Mouse (Mus musculus) forebrain, embryonic 11.5 days (tissue): ENCODE results near the gene Arpc4. TPM values are rescaled to one million over a fixed set of nuclear protein-coding genes. Genes with fewer than 3 reads are reported as not detected.

Experiments
- ATAC-seq: fragments of 200-750 bp; cut with Nextera tagmentation; replicated peaks from 2 replicates; pipeline ENCODE4 v1.8.0; 2017; ENCODE audit warnings: moderate TSS enrichment; ENCODE audit not compliant: low FRiP score
- DNase-seq: peaks from one replicate; pipeline ENCODE4 v3.0.0-alpha.2; 2017; ENCODE audit warnings: low spot score
- H3K27ac ChIP-seq: fragments of 300-500 bp; sonication (generic); 2 replicates; pipeline ENCODE4 v1.5.1; 2014; ENCODE audit warnings: low read depth, low read length
- H3K27me3 ChIP-seq: fragments of 300-500 bp; sonication (generic); 2 replicates; pipeline ENCODE4 v1.6.1; 2014; ENCODE audit warnings: mild to moderate bottlenecking, low read length, mixed read lengths; ENCODE audit not compliant: control insufficient read depth, insufficient read depth
- H3K36me3 ChIP-seq: fragments of 300-500 bp; sonication (generic); 2 replicates; pipeline ENCODE4 v1.6.1; 2014; ENCODE audit warnings: mild to moderate bottlenecking, low read length, moderate library complexity, mixed read lengths; ENCODE audit not compliant: control insufficient read depth, insufficient read depth
- H3K4me1 ChIP-seq: fragments of 300-500 bp; sonication (generic); replicated peaks from 2 replicates; pipeline ENCODE4 v1.6.1; 2014; ENCODE audit warnings: low read length, mixed read lengths; ENCODE audit not compliant: control insufficient read depth, insufficient read depth
- H3K4me2 ChIP-seq: fragments of 300-500 bp; sonication (generic); 2 replicates; pipeline ENCODE4 v1.6.1; 2014; ENCODE audit warnings: low read depth, mild to moderate bottlenecking, low read length, moderate library complexity, mixed read lengths; ENCODE audit not compliant: severe bottlenecking
- H3K4me3 ChIP-seq: fragments of 300-500 bp; sonication (generic); 2 replicates; pipeline ENCODE4 v1.5.1; 2014; ENCODE audit warnings: low read depth, low read length
- H3K9ac ChIP-seq: fragments of 300-500 bp; sonication (generic); 2 replicates; pipeline ENCODE4 v1.6.1; 2014; ENCODE audit warnings: low read length
- H3K9me3 ChIP-seq: fragments of 300-500 bp; sonication (generic); 2 replicates; pipeline ENCODE4 v1.6.1; 2016; ENCODE audit warnings: low read length, mixed read lengths; ENCODE audit not compliant: control insufficient read depth
- WGBS: fragments of 180-500 bp; shearing (Covaris S2); extraction: QIAGEN DNeasy Blood & Tissue Kit; methylation state at CpG from one replicate; pipeline ENCODE4 v1.1.7; 2014; 5-methylcytosine and 5-hydroxymethylcytosine counted together
- polyA plus RNA-seq: library from polyadenylated mRNA; unstranded; fragments of >200 nt; fragmentation: Nextera tagmentation; extraction: Ambion mirVana; gene quantifications from 2 replicates; pipeline ENCODE4 v1.2.1, GENCODE M21; 2014

Gene Arpc4
- polyA plus RNA-seq, 1 experiment from 2014 or later = 180 TPM

- WGBS = 73% methylated on average over 3 of the region's 3 CpGs
- no peak for ATAC-seq
- H3K9me3 ChIP-seq = no peaks in the 10 kb centered on the region
- no peak overlapping the region for H3K4me2 ChIP-seq
- no peaks in the 10 kb centered on the region for H3K27me3 ChIP-seq
- no peaks in the 10 kb centered on the region for H3K4me1 ChIP-seq
- no peak for DNase-seq
- no peak overlapping the region for H3K9ac ChIP-seq
- no peaks in the 10 kb centered on the region for H3K36me3 ChIP-seq
- H3K27ac ChIP-seq = no peak overlapping the region
- H3K4me3 ChIP-seq = no peak overlapping the region
Measured at GRCm38 (mm10) chr6:113352820-113353219, 25.1 kb upstream of the Arpc4 start.

DNA sequence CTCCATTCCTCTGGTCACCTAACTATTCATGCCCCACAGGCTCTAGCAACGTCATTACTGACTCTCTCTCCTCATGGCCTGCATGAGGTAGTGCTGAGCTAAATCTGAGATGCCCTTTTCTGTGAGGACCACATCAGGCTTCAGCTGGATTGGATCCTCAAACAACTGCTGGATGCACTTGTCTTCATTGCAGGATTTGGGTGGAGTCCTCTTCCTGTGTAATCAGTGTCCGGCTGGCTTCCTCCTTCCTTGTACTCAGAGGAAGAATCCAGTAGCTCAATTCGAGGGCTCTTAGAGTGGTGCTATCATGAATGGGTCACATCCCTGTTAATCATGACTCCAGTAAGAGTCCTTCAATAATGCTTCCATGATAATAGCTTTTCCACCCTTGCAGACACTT, 24.2 kb upstream of the Arpc4 start:
- Histone ChIP-seq H3K36me3 (no peaks in the 10 kb centered on the region), H3K9me3 (no peaks in the 10 kb centered on the region), H3K4me2 (no peak overlapping the region), H3K27ac (no peak overlapping the region), H3K4me3 (no peak overlapping the region), H3K27me3 (no peaks in the 10 kb centered on the region), H3K4me1 (no peaks in the 10 kb centered on the region), H3K9ac (no peak overlapping the region)
- WGBS = 82% methylated on average over 3 of the region's 3 CpGs
- DNase-seq = no peak
- ATAC-seq = no peak

GRCm38 (mm10) chr6:113361476-113361875, 16.4 kb upstream of the Arpc4 start:
- no peak overlapping the region for H3K27ac ChIP-seq
- H3K9ac ChIP-seq = no peak overlapping the region
- H3K36me3 ChIP-seq = no peaks in the 10 kb centered on the region
- ATAC-seq (no peak), DNase-seq (no peak)
- no peak overlapping the region for H3K4me2 ChIP-seq
- no peak overlapping the region for H3K4me3 ChIP-seq
- WGBS = 73% methylated on average over 4 of the region's 4 CpGs
- H3K4me1 ChIP-seq = no peaks in the 10 kb centered on the region
- H3K27me3 ChIP-seq = no peaks in the 10 kb centered on the region
- no peaks in the 10 kb centered on the region for H3K9me3 ChIP-seq

GRCm38 (mm10) chr6:113362241-113362640, 15.7 kb upstream of the Arpc4 start:
- Histone ChIP-seq H3K4me1 (no peaks in the 10 kb centered on the region), H3K4me2 (no peak overlapping the region), H3K9ac (no peak overlapping the region), H3K27me3 (no peaks in the 10 kb centered on the region), H3K4me3 (no peak overlapping the region), H3K27ac (no peak overlapping the region), H3K9me3 (no peaks in the 10 kb centered on the region), H3K36me3 (no peaks in the 10 kb centered on the region)
- 90% methylated on average over 1 of the region's 1 CpGs for WGBS
- DNase-seq = no peak
- ATAC-seq = no peak

GRCm38 (mm10) chr6:113364518-113365135, 13.3 kb upstream of the Arpc4 start:
- ATAC-seq = no peak
- H3K9ac ChIP-seq = no peak overlapping the region
- WGBS = 71% methylated on average over 8 of the region's 8 CpGs
- H3K36me3 ChIP-seq = peaks cover 5% of the 10 kb centered on the region; the same call in 1 of the 2 replicates
- no peak overlapping the region for H3K4me2 ChIP-seq
- H3K27me3 ChIP-seq = no peaks in the 10 kb centered on the region
- no peak overlapping the region for H3K4me3 ChIP-seq
- no peaks in the 10 kb centered on the region for H3K9me3 ChIP-seq
- DNase-seq = no peak
- H3K27ac ChIP-seq = no peak overlapping the region
- no peaks in the 10 kb centered on the region for H3K4me1 ChIP-seq

- no peak overlapping the region for H3K4me2 ChIP-seq
- no peak overlapping the region for H3K4me3 ChIP-seq
- H3K27ac ChIP-seq = no peak overlapping the region
- no peaks in the 10 kb centered on the region for H3K27me3 ChIP-seq
- H3K9ac ChIP-seq = no peak overlapping the region
- DNase-seq = no peak
- H3K4me1 ChIP-seq = no peaks in the 10 kb centered on the region
- peaks cover 8% of the 10 kb centered on the region; the same call in 1 of the 2 replicates for H3K36me3 ChIP-seq
- no peak for ATAC-seq
- WGBS = 93% methylated on average over 6 of the region's 6 CpGs
- no peaks in the 10 kb centered on the region for H3K9me3 ChIP-seq
Measured at GRCm38 (mm10) chr6:113366639-113367038, 11.3 kb upstream of the Arpc4 start.

GRCm38 (mm10) chr6:113367574-113367973, 10.3 kb upstream of the Arpc4 start:
- Histone ChIP-seq H3K9me3 (no peaks in the 10 kb centered on the region), H3K27me3 (no peaks in the 10 kb centered on the region), H3K4me2 (no peak overlapping the region), H3K9ac (no peak overlapping the region), H3K4me1 (no peaks in the 10 kb centered on the region), H3K36me3 (peaks cover 8% of the 10 kb centered on the region; the same call in 1 of the 2 replicates), H3K27ac (no peak overlapping the region), H3K4me3 (no peak overlapping the region)
- 100% methylated on average over 1 of the region's 1 CpGs for WGBS
- DNase-seq (no peak), ATAC-seq (no peak)

- no peaks in the 10 kb centered on the region for H3K4me1 ChIP-seq
- WGBS = 92% methylated on average over 7 of the region's 7 CpGs
- no peaks in the 10 kb centered on the region for H3K27me3 ChIP-seq
- H3K9me3 ChIP-seq = no peaks in the 10 kb centered on the region
- H3K9ac ChIP-seq = no peak overlapping the region
- peaks cover 8% of the 10 kb centered on the region; the same call in 1 of the 2 replicates for H3K36me3 ChIP-seq
- ATAC-seq (no peak), DNase-seq (no peak)
- no peak overlapping the region for H3K4me2 ChIP-seq
- no peak overlapping the region for H3K27ac ChIP-seq
- no peak overlapping the region for H3K4me3 ChIP-seq
Measured at GRCm38 (mm10) chr6:113368124-113368523, 9.8 kb upstream of the Arpc4 start.

DNA sequence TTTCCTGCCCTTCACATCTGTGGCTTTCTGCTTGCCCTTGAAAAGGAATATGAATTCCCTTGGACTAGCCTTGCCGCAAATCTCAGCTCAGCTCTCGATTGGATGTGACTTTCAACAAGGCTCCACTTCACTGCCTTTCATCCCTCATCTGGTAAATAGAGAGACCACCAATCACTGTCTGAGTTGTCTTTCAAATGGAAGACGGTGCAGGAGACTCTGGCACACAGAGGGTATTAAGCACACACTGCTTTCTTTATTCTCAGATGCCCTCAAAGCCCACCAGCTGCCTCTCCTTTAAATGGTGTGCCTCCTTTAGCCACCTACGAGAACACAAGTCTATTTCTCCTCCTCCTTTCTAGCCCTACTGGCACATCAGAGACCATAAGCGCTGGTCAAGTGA, 9.3 kb upstream of the Arpc4 start:
- H3K4me2 ChIP-seq = no peak overlapping the region
- H3K9ac ChIP-seq = no peak overlapping the region
- peaks cover 8% of the 10 kb centered on the region; the same call in 1 of the 2 replicates for H3K36me3 ChIP-seq
- H3K9me3 ChIP-seq = no peaks in the 10 kb centered on the region
- H3K27ac ChIP-seq = no peak overlapping the region
- 83% methylated on average over 5 of the region's 5 CpGs for WGBS
- no peaks in the 10 kb centered on the region for H3K4me1 ChIP-seq
- DNase-seq = no peak
- ATAC-seq = no peak
- H3K4me3 ChIP-seq = no peak overlapping the region
- H3K27me3 ChIP-seq = no peaks in the 10 kb centered on the region
